Mouse (Mus musculus): ENCODE measurements around the gene Oas3.

DNA sequence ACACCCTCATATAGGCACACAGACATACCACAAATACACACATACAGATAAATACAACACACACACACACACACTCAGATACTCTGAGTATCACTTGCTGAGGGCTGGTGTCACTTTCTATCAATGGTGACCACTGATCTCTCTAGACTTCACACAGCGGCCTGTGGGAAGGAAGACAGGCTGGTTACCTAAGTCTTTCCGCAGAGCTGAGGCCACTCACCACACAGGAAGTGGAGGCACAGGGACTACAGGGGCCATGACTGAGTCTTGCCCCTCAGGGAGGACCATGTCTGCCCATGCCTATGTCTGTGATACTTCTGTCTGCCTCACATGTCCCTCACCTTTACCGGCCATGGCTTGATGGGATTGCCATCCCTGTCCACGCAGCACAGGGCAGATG is 23.2 kb downstream of the Oas3 start:
- TF ChIP-seq CTCF (IDR thresholded peaks at IDR 0.05; ENCODE audit: low read depth): no peak
- TF ChIP-seq EP300 (IDR thresholded peaks at IDR 0.05; ENCODE audit: low read depth): no peak
